Mouse (Mus musculus) megakaryocyte progenitor cell, adult 5-6 weeks (primary cell): ENCODE measurements around the gene Coro2b. TPM values are rescaled to one million over a fixed set of nuclear protein-coding genes. Genes with fewer than 3 reads are reported as not detected.
"Not testable (repeated sequence)": the region's sequence is repeated elsewhere in the genome, so short reads cannot be mapped to it uniquely, and the experiment has no call there.

ENCODE experiments used
- ATAC-seq: replicated peaks from 2 replicates; pipeline ENCODE4 v1.8.0; 2016; ENCODE audit warnings: mild to moderate bottlenecking, moderate TSS enrichment, inconsistent platforms; ENCODE audit not compliant: poor library complexity
- total RNA-seq, 2 experiments: library from RNA; stranded (forward) in 1 of 2; stranded (reverse) in 1 of 2; fragments of 157-497, 149-512 nt in 1 of 2; fragments of 200-1000 nt in 1 of 2; gene quantifications; 2 replicates each; pipeline versions ENCODE4 v1.2.3 to v1.2.4; 2015 to 2017

The Coro2b gene
- total RNA-seq, 2 experiments from 2014 or later = 0.30 TPM; not detected in 1

- no peak for ATAC-seq
Measured at GRCm38 (mm10) chr9:62450862-62451261, 86.0 kb downstream of the Coro2b start.

- no peak for ATAC-seq
Measured at GRCm38 (mm10) chr9:62450355-62450754, 86.5 kb downstream of the Coro2b start.

GRCm38 (mm10) chr9:62447337-62447736, 89.5 kb downstream of the Coro2b start:
- ATAC-seq = not testable (repeated sequence)

GRCm38 (mm10) chr9:62438755-62439101, 98.1 kb downstream of the Coro2b start:
- no peak for ATAC-seq

- ATAC-seq = no peak
Measured at GRCm38 (mm10) chr9:62438085-62438754, 98.6 kb downstream of the Coro2b start.

GRCm38 (mm10) chr9:62437446-62437845, 99.4 kb downstream of the Coro2b start:
- no peak for ATAC-seq

GRCm38 (mm10) chr9:62435613-62436318, 101.1 kb downstream of the Coro2b start:
- no peak for ATAC-seq

GRCm38 (mm10) chr9:62432261-62433060, 104.4 kb downstream of the Coro2b start:
- no peak for ATAC-seq

GRCm38 (mm10) chr9:62430741-62431140, 106.1 kb downstream of the Coro2b start:
- ATAC-seq = no peak

- ATAC-seq = 0 out of 2 replicates have a peak, but pooled peaks have one; percentile 37
Measured at GRCm38 (mm10) chr9:62427010-62427409, 109.8 kb downstream of the Coro2b start.

GRCm38 (mm10) chr9:62426531-62426930, 110.3 kb downstream of the Coro2b start:
- no peak for ATAC-seq

GRCm38 (mm10) chr9:62426021-62426420, 110.8 kb downstream of the Coro2b start:
- ATAC-seq = no peak

- no peak for ATAC-seq
Measured at GRCm38 (mm10) chr9:62425265-62425664, 111.6 kb downstream of the Coro2b start.

- no peak for ATAC-seq
Measured at GRCm38 (mm10) chr9:62423871-62424270, 113.0 kb downstream of the Coro2b start.

- ATAC-seq = no peak
Measured at GRCm38 (mm10) chr9:62422926-62423325, 113.9 kb downstream of the Coro2b start.

- no peak for ATAC-seq
Measured at GRCm38 (mm10) chr9:62421911-62422310, 114.9 kb downstream of the Coro2b start.

GRCm38 (mm10) chr9:62421027-62421426, 115.8 kb downstream of the Coro2b start:
- peak; percentile 91 for ATAC-seq

GRCm38 (mm10) chr9:62420261-62420917, 116.5 kb downstream of the Coro2b start:
- peak; percentile 1; the same call in 1 of the 2 replicates for ATAC-seq

- no peak for ATAC-seq
Measured at GRCm38 (mm10) chr9:62418742-62419141, 118.1 kb downstream of the Coro2b start.

- peak; percentile 84 for ATAC-seq
Measured at GRCm38 (mm10) chr9:62407357-62408146, 129.3 kb downstream of the Coro2b start.
